23 mouse cellular contexts compared by ENCODE assay signal in the genomic region with DNA sequence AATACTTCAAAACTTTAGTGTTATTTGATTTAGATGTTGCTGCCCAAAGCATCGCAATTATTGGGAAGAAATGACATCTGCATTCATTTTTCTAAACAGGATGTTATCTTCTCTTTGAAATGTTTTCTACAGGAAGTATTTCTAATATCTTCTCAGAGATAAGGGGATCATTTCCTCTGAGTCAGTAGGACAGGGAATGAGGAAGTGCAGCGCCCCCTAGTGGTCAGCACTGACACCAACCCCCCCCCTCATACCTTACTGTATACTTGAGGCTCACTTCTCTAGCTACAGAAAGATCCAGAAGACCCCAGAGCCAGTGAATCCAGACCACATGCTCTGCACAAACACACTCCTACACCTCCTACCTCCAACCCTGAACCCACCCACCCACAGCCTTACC.
DNase-seq lines count a peak whose midpoint lies in the region; TF ChIP-seq lines count a peak whose summit lies in the region.
"Had no signal": no experiment of that assay in that cellular context is flagged by ENCODE, and none has a peak within 500 bp of the region (broad histone marks: within the 10 kb centered on the region; RNA-seq: fewer than 3 reads in every experiment).

No protein-coding gene starts in this region.

- H3K4me3 ChIP-seq in left cerebral cortex, adult 2 months, result no peak overlapping the region
- no peak overlapping the region for H3K4me3 ChIP-seq in E14TG2a.4 (replicated peaks; ENCODE audit: low read length)
- H3K4me3 ChIP-seq: embryonic facial prominence, embryonic 13.5 days; erythroblast, embryonic 14.5 days; forebrain, embryonic 13.5 days; heart, embryonic 12.5 days; hindbrain, embryonic 10.5 days; limb, embryonic 15.5 days; midbrain, embryonic 12.5 days had no signal

- peak; percentile 5 to 6 for DNase-seq in adrenal gland, postnatal 36 days
- no peak for DNase-seq in adrenal gland, postnatal 10 days
- DNase-seq in left cerebral cortex, adult 2 months (ENCODE audit: extremely low spot score in 1 of 2, low spot score in 2 of 2), result no peak
- no peak for DNase-seq in left cerebral cortex, adult 9 months (ENCODE audit: low spot score in 2 of 2)
- DNase-seq in R1 (ENCODE audit: low read depth, low spot score), result peak; percentile 20
- no peak for DNase-seq in right cerebral cortex, postnatal 10 days (ENCODE audit: low spot score in 2 of 2)
- DNase-seq: cerebellum, adult 8-10 months; cerebellum, postnatal 36 days; embryo, embryonic 11 days; gastrocnemius, postnatal 10 days; heart, postnatal 10 days; left cerebral cortex, postnatal 4 days; lung, embryonic 14.5 days; right cerebral cortex, postnatal 14 days; thymus, postnatal 14 days had no signal

- intact Hi-C loops in left cerebral cortex, adult 2 months (cut with DNase I), result no loop called here

- no peaks in the 10 kb centered on the region for H3K4me1 ChIP-seq in E14TG2a.4 (replicated peaks; ENCODE audit: low read depth, low read length)
- H3K4me1 ChIP-seq: embryonic facial prominence, embryonic 13.5 days; forebrain, embryonic 13.5 days; heart, embryonic 12.5 days; hindbrain, embryonic 10.5 days; limb, embryonic 15.5 days; midbrain, embryonic 12.5 days had no signal

- peak; percentile 14 for TF ChIP-seq CTCF in left cerebral cortex, adult 2 months (IDR thresholded peaks at IDR 0.05)
- TF ChIP-seq CTCF in E14TG2a.4 (conservative IDR thresholded peaks at IDR 0.05; ENCODE audit: low read length), result peak; percentile 31

- H3K27me3 ChIP-seq in E14TG2a.4 (ENCODE audit: insufficient read depth, low read length), result no peaks in the 10 kb centered on the region
- H3K27me3 ChIP-seq: embryonic facial prominence, embryonic 13.5 days; forebrain, embryonic 13.5 days; heart, embryonic 12.5 days; limb, embryonic 15.5 days; midbrain, embryonic 12.5 days had no signal

- no peak overlapping the region for H3K27ac ChIP-seq in left cerebral cortex, adult 2 months
- H3K27ac ChIP-seq: embryonic facial prominence, embryonic 13.5 days; forebrain, embryonic 13.5 days; hindbrain, embryonic 10.5 days; limb, embryonic 15.5 days; midbrain, embryonic 12.5 days had no signal

- H3K9me3 ChIP-seq in E14TG2a.4 (ENCODE audit: low read length), result no peaks in the 10 kb centered on the region
- H3K9me3 ChIP-seq: embryonic facial prominence, embryonic 13.5 days; forebrain, embryonic 13.5 days; hindbrain, embryonic 10.5 days; limb, embryonic 15.5 days; midbrain, embryonic 12.5 days had no signal

- H3K36me3 ChIP-seq in E14TG2a.4 (ENCODE audit: insufficient read depth, low read length), result no peaks in the 10 kb centered on the region
- H3K36me3 ChIP-seq: embryonic facial prominence, embryonic 13.5 days; heart, embryonic 12.5 days; hindbrain, embryonic 10.5 days; limb, embryonic 15.5 days; midbrain, embryonic 12.5 days had no signal

Comparison
In these comparisons a context has a peak if more than half of its experiments do, and no peak if none do; other contexts are left out.
1. DNase-seq: peak in adrenal gland, postnatal 36 days (2 of 2) and R1 (single experiment); none in adrenal gland, postnatal 10 days (single experiment), left cerebral cortex, adult 2 months (0 of 2), left cerebral cortex, adult 9 months (0 of 2) and right cerebral cortex, postnatal 10 days (0 of 2).